Mouse (Mus musculus) stomach, postnatal 0 days (tissue): Measurements from ENCODE around the gene Akt1. TPM values are rescaled to one million over a fixed set of nuclear protein-coding genes. Genes with fewer than 3 reads are reported as not detected.

Source experiments
- ATAC-seq: fragments of 200-750 bp; cut with Nextera tagmentation; 2 replicates; pipeline ENCODE4 v1.8.0; 2017; ENCODE audit not compliant: low FRiP score, low TSS enrichment
- DNase-seq: peaks from one replicate; pipeline ENCODE4 v3.0.0-alpha.2; 2016; ENCODE audit warnings: low spot score
- H3K27ac ChIP-seq: fragments of 300-500 bp; sonication (generic); replicated peaks from 2 replicates; pipeline ENCODE4 v1.5.1; 2014; ENCODE audit warnings: mild to moderate bottlenecking, control low read depth
- H3K27me3 ChIP-seq: fragments of 300-500 bp; sonication (generic); 2 replicates; pipeline ENCODE4 v1.6.1; 2014; ENCODE audit warnings: low read length; ENCODE audit not compliant: control insufficient read depth, insufficient read depth
- H3K36me3 ChIP-seq: fragments of 300-500 bp; sonication (generic); 2 replicates; pipeline ENCODE4 v1.6.1; 2014; ENCODE audit warnings: low read length, mixed read lengths; ENCODE audit not compliant: control insufficient read depth, insufficient read depth
- H3K4me1 ChIP-seq: fragments of 300-500 bp; sonication (generic); replicated peaks from 2 replicates; pipeline ENCODE4 v1.6.1; 2014; ENCODE audit warnings: antibody characterized with exemption; ENCODE audit not compliant: control insufficient read depth, insufficient read depth
- H3K4me2 ChIP-seq: fragments of 300-500 bp; sonication (generic); replicated peaks from 2 replicates; pipeline ENCODE4 v1.6.1; 2014; ENCODE audit warnings: low read depth, mild to moderate bottlenecking, control low read depth, moderate library complexity
- H3K4me3 ChIP-seq: fragments of 300-500 bp; sonication (generic); 2 replicates; pipeline ENCODE4 v1.5.1; 2014; ENCODE audit warnings: low read depth, low read length, control low read depth
- H3K9ac ChIP-seq: fragments of 300-500 bp; sonication (generic); 2 replicates; pipeline ENCODE4 v1.6.1; 2014; ENCODE audit warnings: mild to moderate bottlenecking, low read length, control low read depth, mixed read lengths
- H3K9me3 ChIP-seq: fragments of 300-500 bp; sonication (generic); 2 replicates; pipeline ENCODE4 v1.6.1; 2016; ENCODE audit warnings: low read length; ENCODE audit not compliant: control insufficient read depth
- CTCF ChIP-seq: IDR thresholded peaks from 2 replicates; pipeline ENCODE4 v1.5.1; 2016; ENCODE audit warnings: antibody characterized with exemption, low read depth, mild to moderate bottlenecking, moderate library complexity
- EP300 ChIP-seq: optimal IDR thresholded peaks from 2 replicates; pipeline ENCODE3; 2016; ENCODE audit warnings: antibody characterized with exemption
- WGBS: fragments of 180-500 bp; shearing (Covaris S2); extraction: QIAGEN DNeasy Blood & Tissue Kit; methylation state at CpG from one replicate; pipeline ENCODE4 v1.1.7; 2014; 5-methylcytosine and 5-hydroxymethylcytosine counted together
- polyA plus RNA-seq: library from polyadenylated mRNA; unstranded; fragments of >200 nt; fragmentation: Nextera tagmentation; extraction: Ambion mirVana; gene quantifications from 2 replicates; pipeline ENCODE4 v1.2.1, GENCODE M21; 2015

Gene Akt1
- polyA plus RNA-seq, 1 experiment from 2014 or later: 84.5 TPM

- WGBS: 53% methylated on average over 5 of the region's 5 CpGs
- Histone ChIP-seq H3K9ac (no peak overlapping the region), H3K36me3 (peaks cover 26% of the 10 kb centered on the region), H3K9me3 (no peaks in the 10 kb centered on the region), H3K4me1 (no peaks in the 10 kb centered on the region), H3K4me2 (no peak overlapping the region), H3K27me3 (no peaks in the 10 kb centered on the region), H3K27ac (no peak overlapping the region), H3K4me3 (no peak overlapping the region)
- ATAC-seq: no peak
- TF ChIP-seq EP300 (no peak), CTCF (no peak)
- DNase-seq: no peak
Observed at GRCm38 (mm10) chr12:112651778-112652439, 22.8 kb downstream of the Akt1 start.

DNA sequence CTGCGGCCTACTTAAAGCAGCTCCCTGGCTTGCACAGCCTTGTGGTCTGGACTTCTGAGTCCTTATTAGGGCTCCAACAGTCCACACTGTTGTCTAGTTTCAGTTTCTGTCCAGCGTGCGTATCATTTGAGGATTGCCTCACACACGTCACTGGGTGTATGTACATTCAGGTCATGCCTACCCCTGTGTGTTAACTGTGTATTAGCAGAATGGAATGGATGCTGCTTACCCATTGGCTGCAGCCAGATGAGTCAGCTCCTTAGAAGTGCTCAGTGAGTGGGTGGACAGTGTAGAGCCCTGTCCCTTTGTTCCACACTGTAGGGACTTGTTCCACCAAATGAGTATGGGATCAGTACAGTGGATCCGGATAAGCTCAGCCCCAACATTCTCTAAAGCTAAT lies 26.6 kb downstream of the Akt1 start:
- Histone ChIP-seq H3K9ac (no peak overlapping the region), H3K4me2 (no peak overlapping the region), H3K27me3 (no peaks in the 10 kb centered on the region), H3K9me3 (no peaks in the 10 kb centered on the region), H3K36me3 (peaks cover 11% of the 10 kb centered on the region), H3K4me3 (no peak overlapping the region), H3K4me1 (no peaks in the 10 kb centered on the region; the same call in 1 of the 2 replicates), H3K27ac (no peak overlapping the region)
- ATAC-seq (no peak), DNase-seq (no peak)
- TF ChIP-seq EP300: no peak
- no peak for TF ChIP-seq CTCF
- 76% methylated on average over 5 of the region's 5 CpGs for WGBS

- WGBS: 45% methylated on average over 6 of the region's 6 CpGs
- no peak for ATAC-seq
Observed at GRCm38 (mm10) chr12:112646139-112646538, 28.5 kb downstream of the Akt1 start.

DNA sequence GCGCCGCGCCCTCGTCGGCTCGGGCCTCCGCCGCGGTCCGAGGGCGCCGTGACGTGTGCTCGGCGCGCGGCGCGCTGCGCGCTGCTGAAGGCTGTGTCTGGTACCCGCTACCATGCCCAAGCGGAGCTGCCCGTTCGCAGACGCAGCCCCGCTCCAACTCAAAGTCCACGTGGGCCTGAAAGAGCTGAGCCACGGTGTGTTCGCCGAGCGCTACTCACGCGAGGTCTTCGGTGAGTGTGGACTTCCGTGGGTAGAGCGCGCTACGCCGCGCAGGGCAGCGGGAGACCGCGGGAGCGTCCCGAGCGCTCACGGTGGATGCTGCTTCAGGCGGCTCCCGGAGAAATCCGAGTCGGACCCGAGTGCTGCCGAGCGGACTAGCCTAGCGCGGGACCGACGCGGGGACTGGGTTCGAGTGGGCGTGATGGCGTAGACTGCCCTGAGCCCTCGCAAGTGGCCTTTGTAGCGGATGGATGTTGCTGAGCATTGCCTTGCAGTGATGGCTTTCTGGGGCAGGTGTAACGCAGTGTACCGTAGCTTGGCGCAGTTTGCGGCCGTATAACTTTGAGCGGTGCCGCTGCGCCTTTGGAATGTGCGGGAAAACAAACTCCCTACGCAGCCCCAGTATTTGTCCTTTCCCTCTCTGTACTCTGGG lies 29.7 kb downstream of the Akt1 start:
- TF ChIP-seq CTCF: no peak
- TF ChIP-seq EP300: no peak
- under 1% methylated on average over 70 of the region's 75 CpGs for WGBS
- H3K4me2 ChIP-seq: peak overlapping the region; percentile 95
- ATAC-seq (no peak), DNase-seq (no peak)
- H3K9me3 ChIP-seq: no peaks in the 10 kb centered on the region
- peak overlapping the region; percentile 86 for H3K27ac ChIP-seq
- no peaks in the 10 kb centered on the region; the same call in 1 of the 2 replicates for H3K4me1 ChIP-seq
- peaks cover 8% of the 10 kb centered on the region for H3K36me3 ChIP-seq
- peak overlapping the region; percentile 66 for H3K4me3 ChIP-seq
- peak overlapping the region; percentile 75 for H3K9ac ChIP-seq
- no peaks in the 10 kb centered on the region for H3K27me3 ChIP-seq

More at GRCm38 (mm10) chr12:112646139-112646538, 28.5 kb downstream of the Akt1 start:
- Histone ChIP-seq H3K4me3 (no peak overlapping the region), H3K36me3 (peaks cover 8% of the 10 kb centered on the region), H3K4me2 (peak overlapping the region; percentile 95), H3K9ac (peak overlapping the region; percentile 2; the same call in 1 of the 2 replicates), H3K9me3 (no peaks in the 10 kb centered on the region), H3K27ac (no peak overlapping the region), H3K4me1 (no peaks in the 10 kb centered on the region; the same call in 1 of the 2 replicates), H3K27me3 (no peaks in the 10 kb centered on the region)
- TF ChIP-seq EP300: no peak
- no peak for TF ChIP-seq CTCF
- no peak for DNase-seq

DNA sequence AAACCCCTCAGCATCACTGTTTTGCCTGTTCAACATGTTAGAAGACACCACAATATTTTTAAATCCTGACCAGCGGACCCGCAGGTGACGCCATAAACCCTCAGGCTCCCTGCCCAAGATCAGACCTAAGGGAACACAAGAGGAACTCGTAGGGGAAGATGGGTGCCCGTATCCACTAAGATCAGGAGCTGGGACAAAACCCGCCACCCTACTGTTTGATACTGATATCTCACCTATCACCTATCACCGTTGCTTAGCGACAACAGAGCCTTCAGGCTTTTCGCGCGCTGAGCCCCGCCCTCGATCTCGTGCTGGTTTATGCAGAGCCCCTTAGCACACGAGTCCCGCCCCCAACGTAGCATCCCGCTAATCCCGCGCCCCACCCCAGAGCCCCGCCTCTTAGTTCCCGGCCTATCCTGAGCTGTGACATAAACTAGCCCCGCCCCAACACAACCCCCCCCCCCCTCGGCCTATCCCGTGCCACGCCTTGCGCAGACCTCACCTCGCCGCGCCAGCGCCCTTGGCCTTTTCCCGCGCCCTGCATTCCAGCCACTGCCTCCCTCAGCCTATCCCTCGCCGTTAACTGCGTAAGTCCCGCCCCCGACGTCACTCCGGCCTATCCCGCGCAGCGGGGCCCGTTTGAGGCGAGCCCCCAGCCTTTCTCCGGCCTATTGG lies 30.4 kb downstream of the Akt1 start, which contains the start of gene Siva1:
Gene Siva1, plus strand, starts transcription at position 500 of the 675 bp plus-strand sequence.
- Histone ChIP-seq H3K36me3 (peaks cover 8% of the 10 kb centered on the region), H3K4me1 (no peaks in the 10 kb centered on the region; the same call in 1 of the 2 replicates), H3K9me3 (no peaks in the 10 kb centered on the region), H3K27me3 (no peaks in the 10 kb centered on the region), H3K4me3 (peak within 1 kb of the TSS; percentile 66), H3K9ac (peak within 1 kb of the TSS; percentile 75), H3K4me2 (peak within 1 kb of the TSS; percentile 95), H3K27ac (peak within 1 kb of the TSS; percentile 86)
- 1% methylated on average over 43 of the region's 46 CpGs for WGBS
- TF ChIP-seq CTCF: no peak
- TF ChIP-seq EP300: no peak
- ATAC-seq (peak; percentile 98), DNase-seq (peak; percentile 98)
